Mouse (Mus musculus) kidney, postnatal 14 days (tissue): ENCODE measurements around the gene Spns3.

Experiments used
- DNase-seq: peaks from one replicate; pipeline ENCODE4 v3.0.0; 2022; ENCODE audit warnings: mixed read lengths

The Spns3 gene

DNA sequence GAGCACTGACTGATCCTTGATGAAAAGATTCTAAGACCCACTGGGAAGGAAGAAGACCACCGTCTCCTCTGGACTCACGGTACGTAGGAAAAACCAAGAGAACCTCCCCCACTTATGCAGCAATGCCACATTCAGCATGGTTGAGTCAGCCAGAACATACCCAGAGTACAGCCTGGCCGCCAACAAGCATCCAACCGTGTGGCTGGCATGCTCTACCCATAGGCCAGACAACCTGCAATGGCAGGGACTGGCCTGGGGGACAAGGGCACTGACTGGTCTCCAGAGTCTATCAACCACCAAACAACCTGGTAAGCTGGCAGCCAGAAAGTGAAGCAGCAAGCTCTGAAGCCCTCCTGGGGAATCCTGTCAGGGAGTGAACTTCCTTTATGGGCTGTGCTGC, 41.7 kb downstream of the Spns3 start:
- no peak for DNase-seq

DNA sequence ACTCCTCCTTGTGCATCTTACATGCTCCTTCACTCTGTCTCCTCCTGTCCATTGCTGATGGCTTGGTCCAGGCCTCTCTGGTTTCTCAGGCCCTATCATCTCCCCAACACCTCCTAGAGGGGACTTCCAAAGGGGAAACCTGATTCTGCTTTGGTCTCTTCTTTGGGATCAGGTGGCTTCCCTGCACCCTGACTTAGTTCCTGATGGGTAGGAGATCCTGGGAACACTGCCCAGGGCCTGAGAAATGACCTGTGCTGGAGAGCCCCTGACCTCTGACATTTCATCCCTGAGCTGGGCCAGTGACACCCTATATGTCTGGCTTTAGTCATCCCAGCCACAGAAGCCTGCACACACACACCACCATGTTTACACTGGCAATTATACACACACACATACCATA, 42.7 kb downstream of the Spns3 start:
- DNase-seq, result no peak

DNA sequence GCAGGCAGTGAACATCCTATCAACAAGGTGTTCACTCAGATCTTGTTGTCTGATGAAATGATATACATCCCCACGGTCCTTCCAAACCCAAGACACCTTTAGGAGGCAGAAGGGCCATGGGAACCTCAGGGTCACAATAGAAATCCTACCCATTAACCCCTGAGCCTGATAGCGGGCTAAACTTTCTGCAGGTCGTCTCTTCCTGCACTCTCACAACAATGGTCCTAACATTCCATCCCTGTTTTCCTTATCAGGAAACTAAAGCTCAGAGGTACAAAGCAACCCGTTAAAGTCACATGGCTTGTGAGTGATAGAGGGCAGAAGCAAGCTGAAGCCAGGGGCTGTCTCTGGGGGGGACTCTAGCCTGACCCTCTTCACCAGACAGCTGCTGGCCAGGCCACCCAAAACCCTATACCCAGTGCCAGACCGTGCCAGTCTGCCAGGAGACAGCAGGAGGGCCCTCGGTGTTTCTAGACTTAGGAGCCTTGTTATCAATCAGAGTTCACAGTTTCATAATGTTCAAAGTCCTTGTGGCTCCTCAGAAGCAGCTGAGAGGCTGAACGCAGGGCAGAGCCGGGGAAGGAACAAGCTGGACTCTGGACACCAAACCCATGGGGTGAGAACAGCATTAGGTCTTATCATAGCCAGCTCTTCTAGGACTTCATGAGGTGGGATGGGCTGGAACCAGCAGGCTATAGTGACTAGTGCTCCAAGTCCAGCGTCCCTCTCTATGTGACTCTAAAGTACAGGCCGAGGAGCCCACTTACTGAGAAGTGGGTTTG, 46.1 kb downstream of the Spns3 start:
- DNase-seq, result peak; percentile 71

DNA sequence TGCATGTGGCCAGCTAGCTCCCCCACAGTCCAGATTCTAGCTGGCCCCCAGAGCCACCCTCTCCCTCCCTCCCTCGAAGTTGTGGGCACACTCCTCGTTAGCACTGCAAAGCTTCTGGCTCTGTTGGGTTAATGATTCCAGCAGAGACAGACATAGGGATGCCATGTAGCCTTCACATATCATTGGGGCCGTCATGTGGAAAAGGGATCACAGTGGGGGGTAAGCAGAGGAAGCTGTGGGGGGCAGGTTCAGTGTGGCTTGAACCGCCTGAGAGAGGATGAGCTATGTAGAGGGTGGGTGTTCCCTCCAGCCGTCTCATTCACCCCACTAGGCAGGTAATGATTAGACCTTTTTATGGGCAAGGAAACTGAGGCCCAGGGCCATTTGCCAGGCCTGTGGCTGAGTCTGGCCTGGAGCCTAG, 46.8 kb downstream of the Spns3 start:
- DNase-seq, result peak; percentile 89

DNA sequence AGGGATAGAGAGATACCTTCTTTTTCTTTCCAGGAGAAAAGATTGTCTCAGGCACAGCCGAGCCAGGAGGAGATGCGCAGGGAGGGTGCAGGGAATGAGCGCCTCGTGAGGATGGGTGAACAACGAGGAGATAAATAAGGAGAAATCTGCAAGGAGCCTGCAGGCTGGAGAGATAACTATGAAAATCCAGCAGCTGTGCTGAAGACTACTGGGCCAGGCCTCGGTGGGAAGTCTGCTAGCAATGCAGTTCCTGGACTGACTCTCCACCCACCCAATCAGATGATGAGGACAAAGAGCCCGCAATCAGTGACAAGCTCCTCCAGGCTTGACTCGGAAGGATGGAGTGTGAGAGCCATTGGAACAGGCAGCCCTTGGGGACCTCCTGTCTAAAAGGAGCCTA, 48.1 kb downstream of the Spns3 start:
- peak; percentile 19 for DNase-seq

DNA sequence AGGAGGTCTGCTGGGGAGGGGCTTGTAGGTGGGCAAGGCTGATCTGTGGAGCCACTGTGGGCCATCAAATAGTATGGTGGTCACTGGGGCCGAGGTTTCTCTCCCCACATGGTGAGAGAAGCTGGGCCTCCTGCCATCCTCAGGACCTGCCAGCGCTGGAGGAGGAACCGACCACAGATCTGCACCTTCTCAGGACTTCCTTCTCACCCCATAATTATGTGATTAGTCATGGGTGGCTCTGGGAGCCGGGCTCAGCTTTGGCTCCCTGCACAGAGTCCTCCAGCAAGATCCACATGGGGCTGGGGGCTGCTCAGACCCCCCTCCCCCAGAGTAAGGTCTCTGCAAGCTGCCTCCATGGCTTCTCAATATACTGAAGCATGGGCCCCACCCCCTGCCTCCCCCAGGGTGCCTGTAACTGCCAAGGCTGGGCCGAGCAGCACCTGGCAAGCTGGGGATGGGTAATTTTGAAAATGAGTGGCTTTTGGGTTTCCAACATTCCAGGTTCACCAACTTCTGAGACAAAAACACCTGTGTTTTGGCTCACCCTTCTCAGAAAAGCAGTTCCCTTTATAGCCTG, 48.8 kb downstream of the Spns3 start:
- DNase-seq, result no peak

DNA sequence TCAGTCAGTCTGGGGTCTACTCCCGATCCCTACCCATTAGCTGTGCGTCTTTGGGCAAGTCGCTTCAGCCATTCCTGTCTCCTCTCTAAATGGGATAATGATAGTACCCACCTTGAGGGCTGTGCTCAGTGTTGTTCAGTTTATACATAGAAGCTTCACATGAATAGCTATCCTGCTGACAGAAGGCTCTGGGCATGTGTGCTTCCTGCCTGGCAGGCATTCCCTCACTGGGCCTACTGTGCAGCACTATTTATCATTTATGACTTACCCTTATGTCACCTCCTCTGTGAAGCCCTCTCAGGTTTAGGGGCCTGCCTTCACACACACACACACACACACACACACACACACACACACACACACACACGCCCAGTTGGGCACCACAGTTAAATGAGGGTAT, 50.2 kb downstream of the Spns3 start:
- no peak for DNase-seq

DNA sequence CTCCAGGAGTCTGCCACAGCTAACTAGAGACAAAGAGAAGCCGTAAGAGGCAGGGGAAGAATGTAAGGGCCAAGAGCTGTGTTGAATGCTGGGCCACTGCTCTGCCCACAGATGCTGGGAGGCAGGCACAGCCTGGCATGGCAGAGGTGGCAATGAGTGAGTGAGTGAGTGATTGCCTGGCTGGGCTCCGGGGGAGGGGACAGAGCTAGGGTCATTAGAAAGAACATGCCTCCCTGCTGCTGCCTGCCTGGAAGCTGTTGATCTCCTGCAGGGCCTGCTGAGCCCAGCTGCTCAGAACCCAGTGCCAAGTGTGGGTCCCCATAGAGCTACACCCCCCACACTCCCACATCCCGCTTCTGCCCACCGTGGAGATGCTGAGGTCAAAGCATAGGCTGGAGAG, 52.9 kb downstream of the Spns3 start:
- DNase-seq, result no peak

DNA sequence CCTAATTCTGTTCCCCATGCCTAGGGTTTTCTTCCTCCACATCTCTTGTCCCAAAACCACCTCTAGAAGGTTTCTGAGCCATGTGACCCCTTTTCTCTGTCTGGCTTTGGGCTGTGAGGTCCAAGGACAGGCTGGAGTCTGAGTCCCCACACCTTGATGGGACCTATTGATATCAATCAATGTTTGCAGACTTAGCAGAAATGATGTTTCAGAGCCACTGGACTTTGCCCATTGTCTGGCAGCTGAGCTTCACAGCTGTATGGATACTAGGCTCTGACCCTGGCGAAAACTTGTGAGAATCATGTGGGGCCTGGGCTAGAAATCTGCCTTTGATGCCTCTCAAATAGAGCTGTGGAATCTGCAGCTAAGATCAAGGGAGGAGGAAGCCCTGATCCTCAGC, 53.5 kb downstream of the Spns3 start:
- no peak for DNase-seq

DNA sequence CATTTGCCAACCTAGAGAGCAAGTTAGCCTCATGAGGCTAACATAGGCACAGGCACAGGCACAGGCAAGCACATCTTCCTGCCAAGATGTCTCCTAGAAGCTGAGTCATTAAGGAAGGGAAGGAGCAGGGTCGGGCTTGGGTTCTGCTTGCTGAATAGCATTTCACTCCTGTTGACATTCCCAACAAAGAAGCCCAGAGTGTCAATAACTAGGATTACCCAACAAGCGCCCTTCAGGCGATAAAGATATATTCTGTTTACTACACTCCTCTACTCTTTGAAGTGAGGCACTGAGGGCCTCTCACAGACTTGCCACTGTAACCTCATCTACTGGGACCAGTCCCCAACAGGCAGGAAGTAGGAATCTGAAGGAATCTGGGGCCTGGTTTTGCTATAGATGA, 54.2 kb downstream of the Spns3 start:
- no peak for DNase-seq

DNA sequence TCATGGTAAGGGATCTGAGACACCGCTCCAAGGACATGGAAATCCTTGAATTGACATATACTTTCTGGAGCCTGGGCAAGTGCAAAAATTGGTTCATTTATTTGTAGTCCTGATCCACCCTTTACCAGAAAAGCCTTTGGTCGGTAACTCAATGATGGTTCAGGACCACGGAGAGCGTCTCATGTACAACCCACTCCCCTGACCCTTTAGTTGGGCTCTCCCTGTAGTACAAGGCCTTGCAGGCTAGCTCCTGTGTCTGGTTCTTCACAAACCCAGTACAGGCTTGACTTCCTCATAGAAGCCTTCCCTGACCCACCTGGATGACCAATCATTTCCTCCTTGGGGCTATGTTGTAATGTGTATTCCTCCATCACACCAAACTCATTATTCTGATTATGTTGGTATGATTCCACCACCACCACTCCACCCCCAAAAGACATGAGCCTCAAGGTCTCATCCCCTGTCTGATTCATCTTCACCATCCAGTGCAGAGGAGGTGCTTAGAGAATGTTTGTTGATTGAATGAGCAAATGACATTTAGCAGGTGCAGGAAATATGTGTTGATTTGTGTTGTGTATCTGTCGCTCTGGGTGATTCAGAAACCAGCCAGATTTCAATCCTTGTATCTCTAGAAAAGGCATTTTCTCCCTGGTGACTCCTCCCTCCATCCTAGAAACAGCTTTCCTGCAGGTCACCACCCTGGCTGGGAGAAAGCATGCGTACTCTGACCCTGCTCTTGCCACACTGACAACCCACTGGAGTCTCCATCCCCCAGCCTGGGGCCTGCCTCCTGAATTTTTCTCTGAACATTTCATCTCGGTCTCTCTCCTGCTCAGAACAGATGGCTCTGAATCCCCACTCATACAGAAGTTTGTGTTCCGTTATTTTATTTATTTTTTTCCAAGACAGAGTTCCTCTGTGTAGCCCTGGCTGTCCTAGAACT, 56.0 kb downstream of the Spns3 start:
- peak; percentile 30 for DNase-seq

DNA sequence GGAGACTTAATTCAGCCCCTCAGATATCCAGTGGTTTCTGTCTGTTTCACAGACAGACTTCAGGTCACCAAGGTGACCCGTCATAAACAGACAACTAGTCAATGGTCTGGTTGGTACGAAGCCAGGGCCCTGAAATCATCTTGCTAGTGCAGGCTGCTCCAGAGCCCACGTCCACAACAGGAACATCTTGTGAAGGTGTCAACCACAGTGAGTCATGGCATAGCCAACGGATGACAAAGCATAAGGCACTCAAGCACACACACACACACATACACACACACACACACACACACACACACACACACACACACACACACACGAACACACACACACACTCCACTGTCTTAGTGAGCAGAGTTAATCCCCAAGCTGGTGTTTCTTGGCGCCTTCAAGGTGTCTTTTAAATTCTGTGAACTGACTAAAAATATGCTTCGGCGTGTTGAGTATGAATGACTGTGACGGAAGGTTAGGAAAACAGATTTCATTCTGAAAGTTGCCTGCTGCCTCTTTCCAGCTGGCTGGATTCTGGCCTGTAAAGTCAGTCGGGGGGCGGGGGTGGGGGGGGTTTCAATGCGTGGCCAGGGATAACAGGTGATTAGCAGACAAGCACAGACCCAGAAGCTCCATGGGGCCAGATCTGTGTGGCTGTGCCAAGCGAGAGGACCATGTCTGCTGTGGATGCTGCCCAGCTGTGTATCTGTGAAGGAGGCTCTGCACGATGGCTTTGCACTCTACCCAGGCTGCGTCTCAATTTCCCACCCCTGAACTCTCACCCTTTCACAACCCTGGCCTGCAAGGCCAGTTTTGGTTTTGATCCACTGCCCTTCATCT, 59.0 kb downstream of the Spns3 start:
- DNase-seq, result no peak

DNA sequence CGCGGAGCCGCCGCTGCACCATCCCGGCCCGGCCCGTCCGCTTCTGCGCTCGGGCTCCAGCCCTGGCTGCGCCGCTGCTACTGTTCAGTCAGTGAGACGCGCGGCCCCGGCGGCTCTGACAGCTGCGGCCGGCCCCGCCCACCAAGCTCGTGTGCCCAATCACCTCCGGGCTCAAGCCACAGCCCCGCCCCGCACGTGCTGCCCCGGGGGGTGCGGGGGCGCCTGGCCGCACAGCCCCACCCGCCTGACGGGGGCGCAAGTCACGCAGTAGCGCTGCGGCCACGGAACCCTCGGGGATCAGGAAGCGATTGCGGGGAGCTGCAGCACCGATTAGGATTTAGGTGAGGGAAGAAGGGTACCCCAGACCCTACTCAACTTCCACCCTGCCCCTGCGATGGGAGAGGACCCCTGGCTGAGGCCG, 60.4 kb downstream of the Spns3 start, which contains the start of gene Spns2:
TSS of gene Spns2 (minus strand) at position 24 of the 421 bp plus-strand sequence.
- DNase-seq, result peak; percentile 96

DNA sequence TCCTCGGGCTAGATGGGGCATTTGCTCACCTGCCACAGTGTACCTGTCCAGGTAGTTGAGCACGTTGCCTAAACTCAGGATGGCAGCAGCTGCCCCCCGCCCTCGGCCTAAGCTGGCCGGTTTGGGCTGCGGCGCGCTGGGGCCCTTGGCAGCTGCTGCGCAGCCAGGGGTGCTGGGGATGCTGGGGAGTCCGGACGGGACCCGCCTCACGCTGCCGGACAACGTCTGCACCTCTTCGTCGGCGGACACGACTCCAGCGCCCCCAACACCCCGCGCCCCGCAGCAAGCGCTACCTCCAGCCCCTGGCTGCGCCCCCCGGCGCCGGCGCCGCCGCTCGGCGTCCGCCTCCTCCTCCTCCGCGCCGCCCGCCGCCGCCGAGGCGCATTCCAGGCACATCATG, 60.9 kb downstream of the Spns3 start:
- peak; percentile 30 for DNase-seq

DNA sequence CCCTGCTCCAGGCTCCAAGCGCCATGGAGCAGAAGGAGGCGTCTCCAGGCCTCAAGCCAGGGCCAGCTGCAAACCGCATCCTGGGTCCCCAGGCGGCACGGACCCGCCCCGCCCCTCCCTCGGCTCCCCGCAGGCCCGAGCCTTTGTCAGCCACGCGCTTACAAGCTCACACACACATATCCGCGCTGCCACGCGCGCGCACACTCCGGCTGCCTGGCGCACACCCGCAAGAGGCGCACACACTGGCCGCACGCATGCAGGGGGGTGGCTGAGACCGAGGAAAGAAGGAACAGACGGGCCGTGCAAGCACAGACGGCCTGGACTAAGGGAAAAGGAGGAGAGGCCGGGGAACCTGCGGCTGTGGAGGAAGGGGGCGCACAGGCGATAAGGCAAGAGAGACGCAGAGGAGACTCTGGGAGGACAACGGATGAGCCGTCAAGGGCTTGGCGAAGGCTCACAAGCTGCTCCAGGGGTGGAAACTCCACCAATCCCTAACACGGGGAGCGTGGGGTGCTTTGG, 61.5 kb downstream of the Spns3 start:
- peak; percentile 49 for DNase-seq

DNA sequence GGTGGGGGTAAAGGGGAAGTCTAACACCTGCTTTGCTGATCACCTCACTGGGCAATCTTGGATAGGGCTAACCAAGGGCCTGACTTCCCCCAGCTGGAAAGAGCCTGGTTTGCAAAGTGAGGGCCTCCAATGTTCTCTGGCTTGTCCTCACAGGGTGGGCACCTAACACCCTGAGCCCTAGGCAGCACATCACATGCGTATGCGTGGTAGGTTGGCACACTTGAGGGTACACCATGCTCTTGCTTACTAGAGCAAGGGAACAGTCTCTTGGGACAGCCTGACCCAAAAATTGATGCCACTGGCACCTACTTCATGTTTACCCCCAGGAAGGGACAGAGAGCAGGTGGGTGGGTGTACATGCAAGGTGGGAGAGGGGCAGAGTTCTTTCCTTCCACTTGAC, 62.6 kb downstream of the Spns3 start:
- no peak for DNase-seq

DNA sequence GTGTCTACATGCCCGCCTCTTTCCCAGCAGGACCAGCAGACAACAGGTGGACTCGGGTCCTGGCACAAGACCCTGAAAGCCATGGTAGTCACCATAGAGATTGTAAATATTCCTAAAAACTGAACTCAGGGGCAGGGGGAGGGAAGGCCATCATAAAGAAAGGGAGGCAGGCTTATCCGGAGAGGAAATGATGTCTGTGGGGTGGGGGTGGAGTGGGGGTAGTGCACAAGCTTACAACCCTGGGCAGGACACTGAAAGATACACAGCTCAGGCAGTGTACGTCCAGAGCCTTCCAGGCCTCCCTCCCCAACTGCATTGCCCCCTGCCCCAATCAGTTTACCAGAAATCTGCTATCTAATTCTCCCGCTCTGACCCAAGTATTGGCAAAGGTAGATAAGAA, 63.1 kb downstream of the Spns3 start:
- no peak for DNase-seq

DNA sequence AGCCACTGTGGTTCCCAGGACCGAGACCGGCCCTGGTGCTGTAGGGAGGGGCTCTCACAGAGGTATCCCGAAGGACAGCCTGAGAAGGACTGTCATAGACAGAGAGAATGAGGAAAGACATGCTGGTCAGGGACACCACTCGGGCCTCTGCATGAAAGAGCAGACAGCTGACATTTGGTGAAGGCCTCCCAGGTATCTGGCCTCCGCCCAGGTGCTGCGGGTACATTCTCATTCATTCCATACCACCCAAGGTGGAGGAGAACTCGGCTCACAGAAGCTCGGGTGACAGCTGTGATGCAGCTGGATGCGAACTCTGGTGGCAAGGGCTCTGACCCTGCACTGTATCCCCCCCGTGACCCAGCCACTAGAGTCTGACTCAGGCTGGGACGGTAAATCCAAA, 64.3 kb downstream of the Spns3 start:
- no peak for DNase-seq

DNA sequence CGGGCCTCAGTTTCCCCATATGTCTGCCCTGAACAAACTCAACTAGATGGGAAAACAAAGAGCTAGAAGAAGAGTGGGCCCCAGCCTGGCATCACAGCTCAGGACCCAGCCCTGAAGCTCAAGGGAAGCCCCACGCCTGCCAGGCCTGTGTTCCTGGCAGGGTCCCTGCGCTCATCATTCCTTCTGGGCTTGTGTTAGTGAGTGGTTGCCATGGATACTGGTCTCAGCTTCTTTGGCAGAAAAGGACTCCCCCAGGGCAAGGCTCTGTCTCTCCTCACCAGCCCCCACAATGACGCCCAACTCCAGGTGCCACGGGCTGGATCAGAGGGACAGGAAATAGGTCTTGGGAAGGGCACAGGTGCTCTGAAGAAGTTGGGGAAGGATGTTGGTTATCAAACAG, 65.1 kb downstream of the Spns3 start:
- DNase-seq, result no peak

DNA sequence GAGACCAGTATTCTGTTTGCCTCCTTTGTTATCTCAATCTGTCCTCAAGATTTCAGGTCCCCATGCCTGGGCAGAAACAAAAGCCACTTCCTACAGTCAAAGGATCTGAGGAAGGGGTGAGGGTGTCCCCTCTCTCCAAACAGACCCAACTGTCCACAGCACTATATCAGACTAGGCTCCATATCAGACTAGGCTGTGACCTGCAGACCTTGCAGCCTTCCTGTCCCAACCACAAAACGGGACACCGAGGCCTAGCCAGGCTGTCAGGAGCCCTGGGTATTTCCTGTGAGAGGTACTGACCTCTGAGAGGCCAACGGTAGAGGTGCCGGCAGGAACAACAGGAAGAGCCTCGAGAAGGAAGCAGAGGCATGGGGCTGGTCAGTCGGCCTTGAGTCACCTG, 65.8 kb downstream of the Spns3 start:
- DNase-seq, result peak; percentile 21

DNA sequence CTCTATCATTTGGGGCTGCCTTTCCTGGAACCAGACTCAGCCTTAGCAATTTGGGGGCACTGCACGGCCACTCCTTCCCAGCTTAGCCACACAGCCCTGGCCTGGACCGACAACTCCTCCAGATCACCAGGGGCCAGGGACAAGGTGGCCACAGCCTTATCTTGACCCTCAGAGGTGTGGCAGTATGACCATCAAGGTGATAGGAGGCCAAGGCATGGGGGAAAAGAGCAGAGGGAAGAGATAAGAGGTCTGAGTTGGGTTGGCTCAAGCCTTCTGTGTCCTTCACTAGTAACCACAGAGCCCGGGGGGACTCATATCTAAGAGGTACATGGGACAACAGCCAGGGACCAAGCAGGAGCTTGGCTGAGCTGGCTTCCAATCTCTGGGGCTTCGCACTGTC, 68.4 kb downstream of the Spns3 start:
- no peak for DNase-seq

DNA sequence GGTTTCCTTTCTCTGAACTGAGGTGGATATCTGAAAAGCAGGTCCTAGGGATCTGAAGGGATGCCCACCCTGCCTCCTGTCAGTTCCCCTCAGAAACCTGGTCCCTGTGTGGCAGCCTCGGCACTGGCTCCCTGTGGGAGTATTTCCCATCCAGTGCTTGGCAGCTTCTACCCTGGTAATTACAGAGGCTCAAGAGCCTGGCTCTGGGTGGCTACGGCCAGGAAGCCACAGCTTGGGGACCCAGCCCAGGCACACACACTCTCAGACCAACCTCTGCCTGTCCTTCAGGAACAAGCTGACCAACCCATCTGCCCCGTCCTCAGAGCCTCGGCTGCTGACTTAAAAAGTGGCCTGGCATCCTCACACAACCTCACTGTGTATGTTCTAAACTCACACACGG, 69.0 kb downstream of the Spns3 start:
- no peak for DNase-seq
